Mouse (Mus musculus) liver, adult 2 months (tissue): ENCODE measurements at regions not wholly inside any gene's neighbourhood (a gene's known extent, or its start where the extent isn't known, plus 50 kb on each side); places are given as distances from the start of the nearest gene placed in this dataset.

Experiments used
- DNase-seq: peaks from one replicate; pipeline ENCODE4 v3.0.0-alpha.2; 2011; ENCODE audit warnings: low read depth, low spot score; ENCODE audit errors: extremely low read depth
- H3K27ac ChIP-seq: fragments of 200-500 bp; replicated peaks from 2 replicates; pipeline ENCODE4 v1.5.1; 2012; ENCODE audit warnings: low read depth, mild to moderate bottlenecking, control low read depth, inconsistent platforms, low read length; ENCODE audit not compliant: insufficient read depth
- H3K27me3 ChIP-seq: fragments of 200-500 bp; 2 replicates; pipeline ENCODE4 v1.6.1; 2012; ENCODE audit warnings: mild to moderate bottlenecking, moderate library complexity, low read length, inconsistent platforms; ENCODE audit not compliant: control insufficient read depth, insufficient read depth
- H3K36me3 ChIP-seq: fragments of 200-500 bp; 2 replicates; pipeline ENCODE4 v1.6.1; 2012; ENCODE audit warnings: low read length, inconsistent platforms; ENCODE audit not compliant: control insufficient read depth, insufficient read depth
- H3K4me1 ChIP-seq: fragments of 200-500 bp; 2 replicates; pipeline ENCODE4 v1.6.1; 2011; ENCODE audit warnings: low read length; ENCODE audit not compliant: control insufficient read depth, insufficient read depth
- H3K4me3 ChIP-seq: fragments of 200-500 bp; 2 replicates; pipeline ENCODE4 v1.5.1; 2011; ENCODE audit warnings: low read depth, mild to moderate bottlenecking, control low read depth, low read length, moderate library complexity; ENCODE audit not compliant: insufficient read depth
- H3K79me2 ChIP-seq: fragments of 200-500 bp; 2 replicates; pipeline ENCODE4 v1.6.1; 2012; ENCODE audit warnings: inconsistent platforms, mild to moderate bottlenecking, low read length, moderate library complexity; ENCODE audit not compliant: control insufficient read depth, insufficient read depth
- H3K9ac ChIP-seq: fragments of 200-500 bp; 2 replicates; pipeline ENCODE4 v1.6.1; 2012; ENCODE audit warnings: low read depth, mild to moderate bottlenecking, control low read depth, inconsistent platforms, low read length
- CTCF ChIP-seq: fragments of 200-500 bp; IDR thresholded peaks from 2 replicates; pipeline ENCODE4 v1.5.1; 2011; ENCODE audit warnings: low read depth, low read length, control low read depth
- POLR2A ChIP-seq: fragments of 200-500 bp; IDR thresholded peaks from 2 replicates; pipeline ENCODE4 v1.6.1; 2011; ENCODE audit warnings: low read length, control low read depth; ENCODE audit not compliant: insufficient read depth; ENCODE audit errors: extremely low read depth
- WGBS: fragments of 180-500 bp; shearing (Covaris S2); methylation state at CpG from one replicate; pipeline ENCODE4 v1.1.7; 2018; 5-methylcytosine and 5-hydroxymethylcytosine counted together

GRCm38 (mm10) chr3:50603182-50603581 lies 159.8 kb upstream of the Slc7a11 start:
- Histone ChIP-seq H3K79me2 (no peaks in the 10 kb centered on the region), H3K27ac (no peak overlapping the region), H3K4me1 (no peaks in the 10 kb centered on the region), H3K9ac (no peak overlapping the region), H3K4me3 (no peak overlapping the region), H3K27me3 (no peaks in the 10 kb centered on the region), H3K36me3 (no peaks in the 10 kb centered on the region)
- 83% methylated on average over 7 of the region's 7 CpGs for WGBS
- TF ChIP-seq CTCF: no peak
- no peak for TF ChIP-seq POLR2A
- DNase-seq: no peak

- TF ChIP-seq CTCF: no peak
- TF ChIP-seq POLR2A: no peak
Observed at GRCm38 (mm10) chr3:50595732-50596131, 152.3 kb upstream of the Slc7a11 start.

GRCm38 (mm10) chr3:50584323-50584722 lies 140.9 kb upstream of the Slc7a11 start:
- H3K4me3 ChIP-seq: no peak overlapping the region
- no peak for DNase-seq
- no peaks in the 10 kb centered on the region for H3K79me2 ChIP-seq
- H3K27me3 ChIP-seq: no peaks in the 10 kb centered on the region
- no peaks in the 10 kb centered on the region for H3K36me3 ChIP-seq
- no peaks in the 10 kb centered on the region for H3K4me1 ChIP-seq
- H3K9ac ChIP-seq: no peak overlapping the region
- 100% methylated on average over 1 of the region's 1 CpGs for WGBS
- TF ChIP-seq POLR2A (no peak), CTCF (no peak)
- no peak overlapping the region for H3K27ac ChIP-seq

More at GRCm38 (mm10) chr3:50595732-50596131, 152.3 kb upstream of the Slc7a11 start:
- H3K36me3 ChIP-seq: no peaks in the 10 kb centered on the region
- 95% methylated on average over 1 of the region's 1 CpGs for WGBS
- no peaks in the 10 kb centered on the region for H3K79me2 ChIP-seq
- H3K9ac ChIP-seq: no peak overlapping the region
- no peaks in the 10 kb centered on the region for H3K27me3 ChIP-seq
- no peak overlapping the region for H3K4me3 ChIP-seq
- DNase-seq: no peak
- no peaks in the 10 kb centered on the region for H3K4me1 ChIP-seq
- no peak overlapping the region for H3K27ac ChIP-seq

- 71% methylated on average over 6 of the region's 6 CpGs for WGBS
- Histone ChIP-seq H3K9ac (no peak overlapping the region), H3K27ac (no peak overlapping the region), H3K4me3 (no peak overlapping the region), H3K36me3 (no peaks in the 10 kb centered on the region), H3K79me2 (no peaks in the 10 kb centered on the region), H3K4me1 (no peaks in the 10 kb centered on the region), H3K27me3 (no peaks in the 10 kb centered on the region)
- DNase-seq: no peak
- TF ChIP-seq POLR2A (no peak), CTCF (no peak)
Observed at GRCm38 (mm10) chr3:50583475-50583874, 140.1 kb upstream of the Slc7a11 start.

GRCm38 (mm10) chr3:50574388-50574787 lies 131.0 kb upstream of the Slc7a11 start:
- TF ChIP-seq CTCF: no peak
- no peak for TF ChIP-seq POLR2A

GRCm38 (mm10) chr3:50570027-50570426 lies 126.6 kb upstream of the Slc7a11 start:
- Histone ChIP-seq H3K36me3 (no peaks in the 10 kb centered on the region), H3K4me1 (no peaks in the 10 kb centered on the region), H3K79me2 (no peaks in the 10 kb centered on the region), H3K27me3 (no peaks in the 10 kb centered on the region), H3K9ac (no peak overlapping the region), H3K27ac (no peak overlapping the region), H3K4me3 (no peak overlapping the region)
- TF ChIP-seq POLR2A (no peak), CTCF (no peak)
- DNase-seq: no peak

More at GRCm38 (mm10) chr3:50574388-50574787, 131.0 kb upstream of the Slc7a11 start:
- Histone ChIP-seq H3K79me2 (no peaks in the 10 kb centered on the region), H3K9ac (no peak overlapping the region), H3K27ac (no peak overlapping the region), H3K4me1 (no peaks in the 10 kb centered on the region), H3K4me3 (no peak overlapping the region), H3K36me3 (no peaks in the 10 kb centered on the region), H3K27me3 (no peaks in the 10 kb centered on the region)
- no peak for DNase-seq
- WGBS: 98% methylated on average over 9 of the region's 9 CpGs
